Mouse (Mus musculus): ENCODE results near the gene Gm49383.

Gm49383 gene

GRCm38 (mm10) chr12:69196444-69197377 lies at the start of gene Gm49383:
Gene Gm49383 (minus strand): TSS chr12:69197104.
- peak; percentile 29 to 65 for DNase-seq (ENCODE audit: low spot score in 2 of 2)

DNA sequence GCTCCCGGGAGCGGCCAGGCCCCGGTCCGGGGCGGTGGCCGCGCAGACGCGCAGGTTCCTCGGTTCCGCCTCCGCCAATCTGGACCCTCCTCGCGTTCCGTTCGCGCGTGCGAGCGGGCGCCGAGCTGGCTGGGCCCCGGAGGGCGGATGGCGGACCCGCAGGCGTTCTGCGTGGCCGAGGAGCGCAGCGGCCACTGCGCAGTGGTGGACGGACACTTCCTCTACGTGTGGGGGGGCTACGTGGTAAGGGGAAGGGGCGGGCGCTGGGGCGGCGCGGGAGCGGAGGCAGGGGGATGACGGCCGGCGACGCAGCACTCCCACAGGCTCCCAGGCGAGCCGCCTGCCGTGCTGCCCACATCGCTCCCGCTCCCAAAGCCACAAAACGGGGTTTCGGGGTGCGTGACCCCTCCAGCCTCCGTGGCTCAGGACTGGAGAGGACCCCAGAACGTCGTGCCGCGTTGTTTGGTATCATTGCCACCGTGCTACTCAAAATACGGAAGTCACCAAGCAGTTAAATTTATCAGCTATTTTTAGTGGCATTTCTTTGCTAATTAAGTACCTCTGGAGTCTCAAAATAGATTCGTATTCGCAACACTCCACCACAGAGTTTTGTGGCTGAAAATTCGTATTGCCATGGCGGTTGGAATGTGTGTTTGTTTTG lies 45.0 kb upstream of the Gm49383 start:
- peak; percentile 55 to 56 for DNase-seq (ENCODE audit: low spot score in 2 of 2)

DNA sequence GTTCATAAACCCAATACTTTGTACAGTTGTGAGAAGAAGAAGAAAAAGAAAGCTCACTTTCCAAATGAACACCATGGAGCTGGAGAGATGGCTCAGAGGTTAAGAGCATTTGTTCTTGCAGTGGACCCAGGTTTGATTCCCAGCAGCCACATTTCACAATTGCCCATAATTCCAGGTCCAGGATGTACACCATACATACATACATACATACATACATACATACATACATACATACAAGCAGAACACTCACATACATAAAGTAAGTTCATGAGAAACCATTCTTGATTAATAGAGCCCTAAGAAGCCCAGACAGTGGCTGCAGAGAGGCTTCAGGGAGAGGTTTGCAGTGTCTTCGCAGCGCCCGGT lies 44.5 kb upstream of the Gm49383 start:
- no peak for DNase-seq (ENCODE audit: low spot score in 2 of 2)

GRCm38 (mm10) chr12:69240876-69241275 lies 44.0 kb upstream of the Gm49383 start, which contains the start of gene Klhdc1:
Gene Klhdc1 (plus strand): TSS chr12:69241176.
- no peak for DNase-seq (ENCODE audit: low spot score in 2 of 2)

DNA sequence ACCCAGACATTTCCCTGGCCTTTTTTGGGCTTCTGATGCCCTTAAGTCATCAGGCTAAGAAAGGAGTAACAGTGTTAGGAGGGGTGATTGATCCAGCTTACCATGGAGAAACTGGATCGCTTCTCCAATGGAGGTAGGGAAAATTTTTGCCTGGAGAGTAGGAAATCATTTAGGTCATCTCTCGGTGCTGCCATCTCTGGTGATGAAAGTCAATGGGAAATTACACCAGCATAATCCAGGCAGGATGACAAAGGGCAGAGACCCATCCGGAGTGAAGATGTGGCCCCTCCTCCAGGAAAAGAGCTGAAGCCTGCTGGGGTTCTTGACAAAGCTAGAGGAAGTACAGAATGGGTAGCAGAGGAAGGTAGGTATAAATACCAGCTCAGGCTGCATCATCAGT lies 41.4 kb upstream of the Gm49383 start:
- no peak for DNase-seq (ENCODE audit: low spot score in 2 of 2)

DNA sequence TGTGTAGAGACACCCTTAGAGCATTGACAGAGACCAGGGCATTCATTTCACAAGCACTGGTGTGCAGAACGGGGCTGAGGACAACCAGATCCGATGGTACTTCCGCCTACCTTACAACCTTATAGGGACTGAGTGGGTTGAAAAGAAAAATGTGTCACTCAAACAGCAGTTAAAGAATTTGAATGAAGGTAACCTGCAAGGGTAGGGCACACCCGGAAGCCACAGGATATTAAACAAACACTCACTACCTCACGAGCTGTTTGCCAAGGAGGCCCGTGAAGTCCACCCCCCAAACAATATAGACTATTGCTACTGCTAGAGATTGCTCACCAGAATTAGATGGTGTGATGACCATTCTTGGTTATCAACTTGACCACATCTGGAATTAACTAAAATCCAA lies 38.9 kb upstream of the Gm49383 start:
- DNase-seq (ENCODE audit: low spot score in 2 of 2): no peak

DNA sequence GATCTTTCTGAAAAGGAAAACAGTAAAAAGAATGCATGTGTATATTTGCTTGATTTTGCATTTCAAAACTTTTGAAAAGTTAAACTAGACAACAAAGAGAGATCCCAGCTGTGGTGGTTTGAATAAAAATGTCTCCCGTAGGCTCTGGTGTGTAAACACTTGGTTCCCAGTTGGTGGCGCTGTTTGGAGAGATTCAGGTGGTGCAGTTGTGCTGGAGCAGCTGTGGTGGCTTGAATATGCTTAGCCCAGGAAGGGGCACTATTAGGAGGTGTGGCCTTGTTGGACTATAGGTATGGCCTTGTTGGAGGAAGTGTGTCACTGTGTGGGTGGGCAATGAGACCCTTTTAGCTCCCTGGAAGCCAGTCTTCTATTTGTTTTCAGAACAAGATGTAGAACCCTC lies 32.3 kb upstream of the Gm49383 start:
- DNase-seq (ENCODE audit: low spot score in 2 of 2): no peak

GRCm38 (mm10) chr12:69227776-69228466 lies 31.0 kb upstream of the Gm49383 start, which contains the start of gene Pole2:
Gene Pole2 (minus strand): TSS chr12:69228195.
- DNase-seq (ENCODE audit: low spot score in 2 of 2): peak; percentile 85 to 91

GRCm38 (mm10) chr12:69220613-69221277 lies 23.8 kb upstream of the Gm49383 start:
- no peak for DNase-seq (ENCODE audit: low spot score in 2 of 2)

DNA sequence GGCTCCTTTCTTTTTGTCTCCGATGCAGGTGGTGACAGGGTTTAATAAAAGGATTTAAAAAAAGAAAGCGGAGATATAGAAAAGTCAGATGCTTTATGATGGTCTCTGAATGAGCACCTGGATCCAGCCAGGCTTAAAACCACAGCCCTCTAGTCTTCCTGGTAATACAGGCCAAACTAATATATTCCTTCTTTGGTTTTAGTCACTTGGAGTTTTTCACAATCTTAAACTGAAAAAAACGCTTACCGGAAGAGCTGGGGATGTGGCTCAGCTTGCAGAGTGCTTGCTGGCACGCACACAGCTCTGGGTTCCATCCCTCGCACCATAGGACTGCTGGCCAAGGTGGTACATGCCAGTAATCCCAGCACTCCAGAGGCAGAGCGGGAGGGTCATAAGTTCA lies 19.7 kb upstream of the Gm49383 start:
- no peak for DNase-seq (ENCODE audit: low spot score in 2 of 2)

DNA sequence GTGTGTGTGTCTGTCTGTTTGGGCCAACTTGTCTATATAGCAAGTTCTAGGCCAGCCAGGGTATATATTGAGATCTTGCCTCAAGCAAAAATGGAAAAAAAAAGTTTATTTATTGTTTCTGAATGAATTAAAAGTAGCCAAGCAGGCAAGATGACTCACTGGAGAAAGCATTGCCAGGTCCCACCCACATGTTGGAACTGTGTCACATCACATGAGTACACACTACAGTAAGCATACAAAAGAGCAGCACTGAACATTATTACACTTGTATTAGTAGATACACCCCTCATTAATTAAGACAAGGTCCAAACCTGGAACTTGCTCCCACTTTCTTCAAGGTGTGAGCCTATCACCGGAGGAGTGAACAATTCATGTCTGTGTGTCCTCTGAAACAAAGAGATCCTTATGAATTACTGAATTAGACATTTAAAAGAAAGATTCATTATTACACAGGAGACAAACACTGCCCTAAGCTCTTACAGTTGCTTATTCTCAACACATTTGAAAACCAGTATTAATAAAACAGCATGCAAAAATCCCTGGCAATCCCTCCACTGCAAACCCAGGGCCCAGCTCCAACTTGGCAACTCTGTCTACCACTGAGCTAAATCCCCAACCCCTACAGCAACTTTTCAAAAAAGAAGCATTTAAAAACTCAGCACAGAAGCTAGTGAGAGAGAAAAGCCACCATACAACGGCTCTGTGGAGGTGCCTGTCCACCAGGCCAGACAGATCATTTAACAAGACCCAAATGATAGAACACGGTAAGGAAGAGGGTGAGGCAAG lies 18.3 kb upstream of the Gm49383 start:
- DNase-seq (ENCODE audit: low spot score in 2 of 2): peak; percentile 30 to 74

DNA sequence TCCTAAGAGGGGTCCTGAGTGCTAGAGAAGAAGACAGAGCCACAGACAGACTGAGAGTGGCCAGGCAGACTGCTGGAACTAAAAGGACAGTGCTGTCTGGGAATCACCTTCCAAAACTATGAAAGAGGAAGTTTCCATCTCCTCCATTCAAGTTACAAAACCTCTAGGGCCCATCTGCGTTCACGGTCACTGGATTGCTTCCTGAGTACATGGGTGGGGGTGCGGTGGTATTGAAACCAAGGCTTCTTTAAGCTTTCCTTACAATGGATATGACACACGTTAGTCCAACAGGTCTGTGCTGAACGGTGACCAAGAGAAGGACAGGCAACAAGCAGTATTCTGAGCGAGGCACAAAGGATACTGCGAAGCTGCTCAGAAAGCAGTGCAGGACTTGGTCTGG lies 17.5 kb upstream of the Gm49383 start:
- DNase-seq (ENCODE audit: low spot score in 2 of 2): no peak

DNA sequence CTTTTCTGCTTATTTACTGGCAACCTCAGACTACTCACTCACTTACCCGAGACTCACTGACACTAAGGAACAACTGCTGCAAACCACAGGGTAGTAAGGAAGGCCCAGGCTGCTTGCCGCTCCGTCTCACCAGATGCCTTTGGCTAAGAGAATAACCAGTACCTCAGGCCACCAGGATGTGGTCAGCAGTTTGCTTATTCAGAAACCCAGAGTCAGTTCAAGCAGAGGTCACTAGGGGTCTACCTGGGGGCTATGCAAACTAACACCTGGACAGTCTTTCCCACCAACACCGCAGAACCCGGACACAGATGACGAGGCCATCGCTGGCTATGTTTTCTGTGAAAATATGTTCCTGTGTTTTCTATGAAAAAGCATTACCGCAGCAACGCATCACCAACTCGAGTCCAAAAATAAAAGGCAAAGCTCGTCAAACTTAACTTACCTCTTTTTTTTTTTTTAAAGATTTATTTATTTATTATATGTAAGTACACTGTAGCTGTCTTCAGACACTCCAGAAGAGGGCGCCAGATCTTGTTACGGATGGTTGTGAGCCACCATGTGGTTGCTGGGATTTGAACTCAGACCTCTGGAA lies 16.4 kb upstream of the Gm49383 start:
- DNase-seq (ENCODE audit: low spot score in 2 of 2): no peak

GRCm38 (mm10) chr12:69211057-69211456 lies 14.2 kb upstream of the Gm49383 start:
- no peak for DNase-seq (ENCODE audit: low spot score in 2 of 2)

- DNase-seq (ENCODE audit: low spot score in 2 of 2): no peak
These were observed 13.4 kb upstream of the Gm49383 start for GRCm38 (mm10) chr12:69210056-69210979.

GRCm38 (mm10) chr12:69208520-69208919 lies 11.6 kb upstream of the Gm49383 start:
- no peak for DNase-seq (ENCODE audit: low spot score in 2 of 2)

DNA sequence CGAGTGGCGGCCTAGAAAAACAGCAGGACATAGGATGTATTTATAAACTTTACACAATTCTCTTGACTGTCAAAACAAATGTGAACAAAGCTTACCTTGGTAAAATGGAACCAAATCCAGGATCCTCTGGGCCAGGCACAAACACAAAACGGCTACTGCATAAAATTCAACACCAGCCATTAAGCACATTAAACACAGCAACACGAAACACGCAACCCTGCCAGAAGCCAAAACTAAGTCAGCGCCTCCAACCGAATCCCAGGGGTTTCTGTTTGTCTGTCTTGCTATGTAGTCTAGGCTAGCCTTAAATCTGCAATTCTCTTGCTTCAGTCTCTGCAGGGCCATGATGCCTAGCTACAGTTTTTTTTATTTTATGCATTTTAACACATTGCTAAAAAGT lies 11.0 kb upstream of the Gm49383 start:
- no peak for DNase-seq (ENCODE audit: low spot score in 2 of 2)

GRCm38 (mm10) chr12:69207396-69207795 lies 10.5 kb upstream of the Gm49383 start:
- DNase-seq (ENCODE audit: low spot score in 2 of 2): no peak

GRCm38 (mm10) chr12:69204052-69204833 lies 7.3 kb upstream of the Gm49383 start, which contains the start of gene Gm49384:
Gene Gm49384 (minus strand): TSS chr12:69204267.
- DNase-seq (ENCODE audit: low spot score in 2 of 2): no peak

Data from urinary bladder, adult 18-20 months (tissue).